Mouse (Mus musculus): ENCODE results near the gene Grcc10. TPM values are rescaled to one million over a fixed set of nuclear protein-coding genes. Genes with fewer than 3 reads are reported as not detected.

Gene Grcc10
- polyA plus RNA-seq, 1 experiment = 156 TPM

GRCm38 (mm10) chr6:124708289-124708889 is 32.8 kb downstream of the Grcc10 start:
- DNase-seq (ENCODE audit: low read depth, low spot score) = no peak
- WGBS = 57% methylated on average over 10 of the region's 10 CpGs

GRCm38 (mm10) chr6:124706061-124706627 is 35.0 kb downstream of the Grcc10 start:
- DNase-seq (ENCODE audit: low read depth, low spot score) = no peak
- WGBS = 66% methylated on average over 5 of the region's 5 CpGs

DNA sequence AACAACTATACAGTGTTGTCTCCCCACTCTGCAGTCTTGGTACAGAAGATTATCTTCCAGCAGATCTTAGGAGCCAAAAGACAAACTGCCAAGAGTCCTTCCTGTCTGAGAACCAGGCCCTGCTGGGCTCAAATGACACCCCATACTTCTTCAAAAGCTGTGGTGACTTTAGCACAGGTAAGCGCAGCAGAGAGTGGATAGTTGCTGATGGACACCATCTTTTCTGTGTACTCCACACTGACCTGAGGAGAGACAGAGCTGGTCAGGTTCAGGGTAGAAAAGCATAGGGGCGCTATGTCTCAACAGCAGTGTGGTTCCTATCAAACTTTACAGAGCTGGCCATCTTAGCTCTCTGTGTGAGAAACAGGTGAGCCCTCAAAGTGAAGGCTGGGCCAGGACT is 36.8 kb downstream of the Grcc10 start:
- DNase-seq (ENCODE audit: low read depth, low spot score) = no peak
- WGBS = 89% methylated on average over 2 of the region's 2 CpGs

DNA sequence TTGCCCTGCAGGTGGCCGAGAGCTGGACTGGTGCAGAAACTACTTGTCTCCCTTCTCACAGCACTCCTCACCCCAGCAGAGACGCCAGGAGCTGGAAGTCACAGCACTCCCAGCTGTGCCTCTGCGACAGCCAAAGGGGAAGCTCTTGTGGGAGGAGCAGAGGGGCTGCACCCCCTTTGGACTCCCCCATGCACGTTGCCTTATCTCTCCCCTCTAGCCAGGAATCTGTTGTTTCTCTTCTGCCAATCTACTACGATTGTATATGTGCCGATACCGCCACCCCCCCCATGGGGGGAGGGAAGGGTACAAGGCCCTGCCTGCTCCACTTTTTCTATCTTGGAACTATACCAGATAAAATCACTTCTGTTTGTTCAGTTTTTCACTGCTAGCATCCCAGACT is 37.4 kb downstream of the Grcc10 start:
- WGBS = 71% methylated on average over 7 of the region's 7 CpGs
- no peak for DNase-seq (ENCODE audit: low read depth, low spot score)

GRCm38 (mm10) chr6:124702784-124703103 is 38.4 kb downstream of the Grcc10 start:
- WGBS = 50% methylated on average over 3 of the region's 3 CpGs

DNA sequence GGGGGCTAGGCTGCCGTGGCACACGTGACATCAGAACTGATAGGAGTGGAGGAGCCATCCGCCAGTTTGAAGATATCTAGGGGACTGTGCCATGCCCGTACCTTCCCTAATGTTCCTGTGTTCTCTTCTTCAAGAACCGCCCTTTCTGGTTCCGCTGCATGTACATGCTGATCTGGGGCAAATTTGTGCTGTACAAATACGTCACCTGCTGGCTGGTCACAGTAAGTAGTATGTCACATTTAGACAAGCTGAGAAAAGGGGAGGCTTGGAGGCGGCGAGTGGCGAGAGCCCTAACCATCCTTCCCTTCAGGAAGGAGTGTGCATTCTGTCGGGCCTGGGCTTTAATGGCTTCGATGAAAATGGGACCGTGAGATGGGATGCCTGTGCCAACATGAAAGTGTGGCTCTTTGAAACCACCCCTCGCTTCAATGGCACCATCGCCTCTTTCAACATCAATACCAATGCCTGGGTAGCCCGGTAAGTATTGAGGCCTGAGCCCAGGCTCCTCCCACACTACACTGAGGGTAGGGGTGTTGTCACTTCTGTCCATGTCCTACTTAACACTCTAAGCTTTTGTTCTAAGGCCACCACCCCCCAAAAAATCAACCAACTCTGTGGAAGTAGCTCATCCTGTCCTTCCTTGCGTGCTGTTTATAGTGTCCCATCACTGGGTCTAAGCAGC is 38.9 kb downstream of the Grcc10 start:
- 91% methylated on average over 17 of the region's 17 CpGs for WGBS
- DNase-seq (ENCODE audit: low read depth, low spot score) = no peak

More at GRCm38 (mm10) chr6:124702784-124703103, 38.4 kb downstream of the Grcc10 start:
- no peak for DNase-seq (ENCODE audit: low read depth, low spot score)

GRCm38 (mm10) chr6:124701338-124701737 is 39.8 kb downstream of the Grcc10 start:
- WGBS = 72% methylated on average over 8 of the region's 8 CpGs
- DNase-seq (ENCODE audit: low read depth, low spot score) = no peak

- 56% methylated on average over 11 of the region's 11 CpGs for WGBS
- no peak for DNase-seq (ENCODE audit: low read depth, low spot score)
These were observed 41.1 kb downstream of the Grcc10 start for GRCm38 (mm10) chr6:124699962-124700610.

DNA sequence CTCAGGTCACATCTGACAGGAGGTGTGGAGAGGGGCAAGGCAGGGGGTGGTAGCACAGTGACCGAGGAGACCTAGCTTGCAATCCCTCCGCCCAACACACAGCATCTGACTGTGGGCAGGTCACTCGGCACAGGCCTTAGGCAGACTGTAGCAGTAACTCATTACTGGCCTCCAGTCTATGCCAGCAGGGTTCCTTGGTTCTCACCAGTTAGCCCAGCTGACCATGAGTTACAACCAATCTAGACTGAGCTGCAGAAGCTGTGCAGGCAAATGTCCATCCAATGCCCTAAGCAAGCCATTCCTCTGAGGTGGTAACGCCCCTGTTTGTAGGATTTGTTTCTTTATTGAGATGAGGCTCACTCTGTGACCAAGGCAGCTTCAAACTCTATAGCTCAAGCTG is 41.8 kb downstream of the Grcc10 start:
- DNase-seq (ENCODE audit: low read depth, low spot score) = no peak
- 93% methylated on average over 4 of the region's 4 CpGs for WGBS

GRCm38 (mm10) chr6:124698751-124699150 is 42.4 kb downstream of the Grcc10 start:
- DNase-seq (ENCODE audit: low read depth, low spot score) = no peak
- 61% methylated on average over 6 of the region's 6 CpGs for WGBS

- WGBS = 88% methylated on average over 7 of the region's 7 CpGs
- DNase-seq (ENCODE audit: low read depth, low spot score) = no peak
These were observed 44.6 kb downstream of the Grcc10 start for GRCm38 (mm10) chr6:124696441-124697150.

DNA sequence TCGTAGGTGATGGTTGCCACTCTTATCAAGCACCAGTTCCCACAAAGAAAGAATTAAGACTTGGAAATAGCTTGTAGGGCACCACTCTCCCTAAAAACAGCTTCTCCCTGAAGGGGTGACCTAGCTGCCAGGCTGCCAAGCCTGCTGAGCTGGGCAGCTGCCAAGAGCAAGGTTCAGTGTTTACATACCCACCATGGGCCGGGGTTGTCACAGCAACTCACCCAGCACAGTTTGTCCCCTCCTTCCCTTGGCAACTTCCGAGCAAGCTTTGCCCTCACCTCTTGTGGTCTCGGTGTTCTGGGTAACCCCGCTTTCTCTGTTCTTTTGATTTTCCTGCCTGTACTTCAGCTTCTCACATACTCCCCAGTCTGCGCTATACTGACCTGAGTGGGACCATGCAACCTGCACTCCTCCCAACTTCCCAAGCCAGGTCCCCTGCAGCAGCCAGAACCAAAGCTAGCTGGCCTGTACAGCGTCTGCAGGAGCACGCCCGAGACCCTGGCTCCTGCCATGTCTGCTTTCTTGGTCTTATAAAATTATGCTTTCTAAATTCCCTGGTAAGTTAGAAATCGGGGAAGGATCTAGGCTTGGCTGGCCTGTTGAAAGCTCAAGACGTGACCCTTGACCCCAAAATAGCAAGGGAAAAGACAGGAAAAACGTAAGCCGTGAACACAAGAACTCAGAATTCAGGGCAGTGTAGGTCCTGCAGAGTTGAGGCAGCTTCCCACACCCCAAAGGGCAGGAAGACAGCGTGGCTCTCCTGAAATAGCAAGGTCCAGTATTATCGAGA is 46.8 kb downstream of the Grcc10 start:
- no peak for DNase-seq (ENCODE audit: low read depth, low spot score)
- WGBS = 29% methylated on average over 15 of the region's 15 CpGs

GRCm38 (mm10) chr6:124693243-124693981 is 47.8 kb downstream of the Grcc10 start:
- 43% methylated on average over 15 of the region's 15 CpGs for WGBS
- DNase-seq (ENCODE audit: low read depth, low spot score) = no peak

DNA sequence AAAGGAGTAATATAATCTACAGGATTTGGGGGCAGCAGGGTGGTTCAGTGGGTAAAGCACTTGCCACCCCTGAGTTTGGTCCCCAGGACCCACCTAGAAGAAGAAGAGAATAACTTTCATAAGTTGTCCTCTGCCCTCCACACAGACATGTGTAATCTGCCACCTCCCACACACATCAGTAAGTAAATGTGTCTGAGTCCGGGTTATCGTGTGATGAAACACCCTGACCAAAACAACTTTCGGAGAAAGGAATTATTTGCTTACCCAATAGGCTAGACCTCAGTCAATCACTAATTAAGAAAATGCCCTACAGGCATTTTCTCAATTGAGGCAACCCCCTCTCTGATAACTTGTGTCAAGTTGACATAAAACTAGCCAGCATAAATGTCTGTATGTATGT is 50.7 kb downstream of the Grcc10 start:
- WGBS = 93% methylated on average over 3 of the region's 3 CpGs
- DNase-seq (ENCODE audit: low read depth, low spot score) = no peak

Other genes with a start within 250 kb of the Grcc10 start
- gene C1rl, start 248.3 kb downstream of the Grcc10 start, polyA plus RNA-seq (2012; rRNA removed) = 1.2 and 1.7 TPM in 2 replicates
- 19.0 and 24.3 TPM in 2 replicates for gene C1ra, start 229.0 kb downstream of the Grcc10 start, polyA plus RNA-seq (2012; rRNA removed)
- 31.4 and 47.1 TPM in 2 replicates for gene C1s1, start 199.0 kb downstream of the Grcc10 start, polyA plus RNA-seq (2012; rRNA removed)
- 0.04 TPM in 1 of 2 replicates, not detected in the other for gene C1rb, start 171.1 kb downstream of the Grcc10 start, polyA plus RNA-seq (2012; rRNA removed)
- gene C1s2, start 105.3 kb downstream of the Grcc10 start, polyA plus RNA-seq (2012; rRNA removed) = 0.02 and 0.18 TPM in 2 replicates
- 211 and 383 TPM in 2 replicates for gene Lpcat3, start 78.3 kb downstream of the Grcc10 start, polyA plus RNA-seq (2012; rRNA removed)
- 90.6 and 107 TPM in 2 replicates for gene Emg1, start 29.2 kb downstream of the Grcc10 start, polyA plus RNA-seq (2012; rRNA removed)
- gene Phb2, start 29.0 kb downstream of the Grcc10 start, polyA plus RNA-seq (2012; rRNA removed) = 215 and 267 TPM in 2 replicates
- gene Ptpn6, start 2.7 kb downstream of the Grcc10 start, polyA plus RNA-seq (2012; rRNA removed) = 35.0 and 38.7 TPM in 2 replicates
- not detected in 2 replicates for gene Gm45234, start 14.6 kb upstream of the Grcc10 start, polyA plus RNA-seq (2012; rRNA removed)
- 31.9 and 33.6 TPM in 2 replicates for gene Atn1, start 15.2 kb upstream of the Grcc10 start, polyA plus RNA-seq (2012; rRNA removed)
- 3.2 and 4.2 TPM in 2 replicates for gene Eno2, start 28.3 kb upstream of the Grcc10 start, polyA plus RNA-seq (2012; rRNA removed)
- 0.47 and 1.1 TPM in 2 replicates for gene Lrrc23, start 38.4 kb upstream of the Grcc10 start, polyA plus RNA-seq (2012; rRNA removed)
- gene Spsb2, start 67.3 kb upstream of the Grcc10 start, polyA plus RNA-seq (2012; rRNA removed) = 23.9 and 28.5 TPM in 2 replicates
- 671 and 859 TPM in 2 replicates for gene Tpi1, start 72.9 kb upstream of the Grcc10 start, polyA plus RNA-seq (2012; rRNA removed)
- 58.3 and 64.0 TPM in 2 replicates for gene Usp5, start 88.1 kb upstream of the Grcc10 start, polyA plus RNA-seq (2012; rRNA removed)
- 120 and 146 TPM in 2 replicates for gene Cdca3, start 88.2 kb upstream of the Grcc10 start, polyA plus RNA-seq (2012; rRNA removed)
- 0.11 and 0.12 TPM in 2 replicates for gene Gnb3, start 98.9 kb upstream of the Grcc10 start, polyA plus RNA-seq (2012; rRNA removed)
- gene P3h3, start 116.4 kb upstream of the Grcc10 start, polyA plus RNA-seq (2012; rRNA removed) = 8.3 and 10.5 TPM in 2 replicates
- gene Gpr162, start 122.6 kb upstream of the Grcc10 start, polyA plus RNA-seq (2012; rRNA removed) = 1.1 and 1.7 TPM in 2 replicates
- gene Cd4, start 146.8 kb upstream of the Grcc10 start, polyA plus RNA-seq (2012; rRNA removed) = 6.7 and 7.9 TPM in 2 replicates
- gene Lag3, start 170.3 kb upstream of the Grcc10 start, polyA plus RNA-seq (2012; rRNA removed) = 3.8 and 4.7 TPM in 2 replicates
- 658 and 1,077 TPM in 2 replicates for gene Ptms, start 178.7 kb upstream of the Grcc10 start, polyA plus RNA-seq (2012; rRNA removed)
- gene Mlf2, start 190.0 kb upstream of the Grcc10 start, polyA plus RNA-seq (2012; rRNA removed) = 350 and 390 TPM in 2 replicates
- gene Cops7a, start 224.2 kb upstream of the Grcc10 start, polyA plus RNA-seq (2012; rRNA removed) = 149 and 151 TPM in 2 replicates

Measured in large intestine, adult 2 months (tissue).